Mouse (Mus musculus) monocyte, adult 5-6 weeks (primary cell): ENCODE results near the gene Mepce. TPM values are rescaled to one million over a fixed set of nuclear protein-coding genes. Genes with fewer than 3 reads are reported as not detected.
A peak's percentile ranks its signal among the peaks of the same experiment; 100 is the strongest.

Source experiments
- ATAC-seq: fragments of 153-309, 156-312 bp; replicated peaks from 2 replicates; pipeline ENCODE4 v1.8.0; 2017; ENCODE audit warnings: mild to moderate bottlenecking; ENCODE audit not compliant: low TSS enrichment, insufficient number of reproducible peaks, severe bottlenecking, poor library complexity, low FRiP score
- total RNA-seq: library from RNA; stranded (forward); fragments of 200-1000, 200-491, 200-594 nt; gene quantifications from 3 replicates; pipeline ENCODE4 v1.2.3, GENCODE M21; 2017

Gene Mepce
- 20.7 to 27.6 TPM (median 21.5 TPM) in 3 replicates for total RNA-seq

DNA sequence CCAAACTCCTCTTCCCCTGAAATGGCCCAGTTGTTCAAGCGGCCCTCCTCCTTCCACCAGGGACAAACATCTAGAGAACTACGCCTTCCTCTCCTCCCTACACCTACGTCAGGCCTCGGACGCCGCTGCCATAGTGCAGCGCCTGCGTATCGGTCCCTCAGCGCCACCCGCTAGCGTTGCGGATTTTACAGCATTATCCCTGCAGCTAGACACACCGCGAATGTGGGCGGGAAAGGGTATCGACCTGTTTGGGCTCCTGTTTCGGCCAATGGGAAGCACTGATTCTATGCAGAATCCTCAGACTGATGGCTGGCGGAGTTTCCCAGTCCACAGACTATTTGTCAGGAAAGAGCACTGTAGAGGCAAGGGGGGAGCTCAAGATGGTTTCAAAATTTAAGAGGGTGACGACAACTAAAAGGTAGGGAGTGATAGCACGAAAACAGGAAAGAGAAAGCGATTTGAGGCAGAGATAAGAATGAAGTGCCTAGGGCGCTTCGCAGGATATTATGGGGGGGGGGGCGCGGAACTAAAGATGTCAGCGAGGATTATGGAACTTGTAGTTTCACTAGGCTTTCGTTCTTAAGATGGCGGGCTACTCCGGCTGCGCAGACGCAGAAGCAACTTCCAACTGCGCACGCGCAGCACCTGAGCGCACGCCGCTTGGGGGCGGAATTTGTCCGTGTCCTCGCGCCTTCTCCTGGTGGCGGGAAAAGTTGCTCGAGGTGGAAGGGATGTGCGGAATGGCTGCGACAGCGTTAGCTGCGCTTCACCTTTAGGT, at the start of gene Mepce, which contains the start of gene Zcwpw1:
Gene Mepce, minus strand, starts transcription at position 505 of the 778 bp plus-strand sequence.
Gene Zcwpw1, plus strand, starts transcription at position 648 of the 778 bp plus-strand sequence.
- ATAC-seq = peak; percentile 51

- ATAC-seq = peak; percentile 57
These were observed 49.7 kb upstream of the Mepce start for GRCm38 (mm10) chr5:137837110-137837509.

DNA sequence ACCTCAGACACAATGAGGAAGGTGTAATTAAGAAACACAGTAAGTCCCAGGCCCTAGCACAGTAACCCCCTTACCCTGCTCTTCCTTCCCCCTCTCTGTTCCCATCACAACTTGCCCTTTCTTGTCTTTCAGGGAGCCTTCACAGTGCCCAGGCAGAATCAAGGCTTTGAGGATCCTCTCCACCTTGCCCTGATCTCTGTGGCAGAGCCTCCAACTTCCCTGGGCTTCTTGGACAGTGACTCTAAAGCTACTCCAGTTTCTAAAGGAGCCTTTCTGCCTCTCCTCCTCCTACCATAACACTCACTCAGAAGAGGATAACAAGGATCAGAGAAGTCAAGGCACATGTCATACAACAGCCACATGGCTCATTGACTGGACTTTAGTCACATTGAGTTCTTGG, 49.2 kb upstream of the Mepce start:
- ATAC-seq = no peak

DNA sequence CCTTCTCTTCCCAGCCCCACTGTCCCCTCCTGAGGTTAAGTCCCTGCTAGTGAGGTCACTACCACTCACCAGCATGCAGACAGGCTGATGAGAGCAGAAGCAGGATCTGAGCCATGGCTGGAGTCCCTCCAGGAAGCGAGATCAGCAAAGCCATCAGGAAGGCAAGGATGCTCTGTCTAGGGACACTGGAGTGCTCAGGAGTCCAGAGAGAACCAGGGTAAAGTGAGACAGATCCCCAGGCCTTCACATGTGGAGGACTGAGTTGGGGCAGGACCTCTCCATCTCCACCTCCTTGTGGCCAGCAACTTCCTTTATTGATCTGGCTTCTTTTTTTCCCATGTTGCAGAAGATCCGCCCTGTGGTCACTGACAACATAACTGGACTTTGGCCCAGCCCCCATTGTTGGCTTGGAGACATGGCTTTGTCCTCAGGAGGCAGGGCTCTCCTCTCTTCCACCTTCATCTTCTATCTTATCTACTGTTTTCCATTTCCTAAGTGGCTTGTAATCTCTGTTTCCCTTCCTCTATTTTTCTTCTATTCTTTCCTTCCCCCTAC, 48.6 kb upstream of the Mepce start, which contains the start of gene Pilra:
Gene Pilra, minus strand, starts transcription at position 316 of the 555 bp plus-strand sequence.
- ATAC-seq = peak; percentile 88

DNA sequence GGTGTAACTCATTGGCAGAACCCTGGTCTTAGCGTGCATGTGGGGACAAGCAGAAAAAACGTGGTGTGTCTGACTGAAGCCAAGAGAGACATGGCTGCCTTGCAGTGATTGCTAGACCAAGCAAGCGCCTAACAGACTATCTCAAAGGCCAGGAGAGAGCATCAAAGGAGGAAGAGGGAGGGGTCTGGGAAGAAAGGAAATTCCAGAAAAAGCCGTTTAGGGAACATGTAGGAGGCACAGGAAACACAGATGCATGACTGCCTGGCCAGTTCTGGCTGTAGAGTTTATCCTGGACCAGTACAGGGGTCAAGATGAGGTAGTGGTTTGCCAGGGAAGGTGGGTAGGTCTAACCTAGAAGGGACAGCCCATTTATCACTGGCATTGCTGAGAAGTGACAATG, 46.0 kb upstream of the Mepce start:
- no peak for ATAC-seq

DNA sequence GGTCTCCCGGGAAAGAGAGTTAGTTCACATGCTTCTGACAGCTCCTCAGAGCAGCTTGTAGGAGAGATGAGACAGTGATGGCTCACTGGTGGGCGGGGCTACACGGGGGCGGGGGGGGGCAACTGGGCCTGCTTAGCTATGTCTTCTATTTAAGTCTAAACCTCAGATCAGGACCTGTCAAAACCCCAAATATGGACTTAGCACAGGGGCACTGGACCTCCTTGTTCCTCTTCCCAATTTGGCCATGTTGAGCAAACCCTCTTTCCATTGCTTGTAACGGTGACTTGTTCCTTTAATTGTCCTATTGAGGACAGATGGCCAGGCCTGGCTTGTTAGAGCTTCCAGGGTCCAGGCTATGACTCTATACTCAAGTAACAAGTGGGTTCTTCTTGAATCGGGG, 44.1 kb upstream of the Mepce start:
- ATAC-seq = no peak; the same call in 1 of the 2 replicates

DNA sequence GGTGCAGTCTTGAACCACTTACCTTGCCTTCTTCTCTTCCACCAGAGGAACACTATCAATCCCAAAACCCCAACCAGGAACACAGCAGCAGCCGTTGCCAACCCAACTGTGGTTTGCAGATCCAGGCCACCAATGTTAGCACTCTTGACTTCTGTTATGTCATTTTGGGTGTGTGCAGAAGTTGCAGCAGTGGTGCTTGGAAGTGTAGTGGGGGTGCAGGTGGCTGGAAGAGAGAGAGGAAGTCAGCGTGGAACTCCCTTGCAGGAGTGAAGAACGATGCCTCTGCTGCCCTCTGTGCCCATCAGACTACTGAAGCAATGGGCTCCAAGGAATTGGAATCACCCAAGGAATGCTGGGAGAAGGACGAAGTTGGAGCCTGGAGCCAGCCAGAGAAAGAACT, 43.7 kb upstream of the Mepce start:
- ATAC-seq = peak; percentile 50

GRCm38 (mm10) chr5:137830238-137830637, 42.8 kb upstream of the Mepce start:
- 0 out of 2 replicates have a peak, but pooled peaks have one; percentile 11 for ATAC-seq

- peak; percentile 82 for ATAC-seq
These were observed 41.2 kb upstream of the Mepce start for GRCm38 (mm10) chr5:137828694-137829093.

- no peak for ATAC-seq
These were observed 39.0 kb upstream of the Mepce start for GRCm38 (mm10) chr5:137826421-137826820.

DNA sequence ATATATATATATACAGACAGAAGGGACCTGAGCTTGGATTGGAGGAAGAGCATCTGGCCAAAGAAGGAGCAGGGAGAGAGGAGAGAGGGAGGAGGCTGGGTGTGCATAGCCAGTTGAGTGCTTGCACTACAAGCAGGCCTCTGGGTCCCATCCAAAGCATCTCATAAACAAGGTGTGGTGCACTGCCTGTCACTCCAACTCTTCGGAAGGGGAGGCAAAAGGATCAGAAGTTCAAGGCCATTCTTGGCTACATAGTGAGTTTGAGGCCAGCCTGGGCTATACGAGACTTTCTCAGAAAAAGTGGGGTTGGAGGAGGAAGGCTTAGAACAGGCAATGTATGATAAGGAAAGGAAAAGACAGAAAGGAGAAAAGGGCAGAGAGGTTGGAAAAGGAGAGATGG, 38.5 kb upstream of the Mepce start:
- no peak for ATAC-seq

GRCm38 (mm10) chr5:137825030-137825429, 37.6 kb upstream of the Mepce start:
- ATAC-seq = peak; percentile 38

- ATAC-seq = no peak
These were observed 36.1 kb upstream of the Mepce start for GRCm38 (mm10) chr5:137823455-137824045.

- ATAC-seq = no peak
These were observed 35.1 kb upstream of the Mepce start for GRCm38 (mm10) chr5:137822602-137823001.

DNA sequence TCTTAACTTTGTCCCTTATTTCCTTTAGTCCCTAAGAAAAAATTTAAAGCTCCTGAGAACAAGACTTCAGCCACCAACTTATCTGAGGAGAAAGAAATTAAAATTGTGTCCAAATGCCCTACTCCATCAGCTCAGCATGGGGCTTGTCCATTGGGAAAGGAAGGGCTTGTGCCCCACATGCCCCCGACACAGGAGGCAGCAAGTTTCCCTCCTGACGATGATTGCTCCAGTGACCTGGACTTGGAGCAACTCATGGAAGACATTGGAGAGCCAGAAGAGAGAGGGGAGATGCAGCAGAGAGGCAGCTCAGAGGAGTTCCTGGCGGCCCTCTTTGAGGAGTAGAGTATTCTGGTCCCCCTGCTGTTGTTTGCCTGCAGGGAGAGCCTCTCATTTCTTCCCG, 34.7 kb upstream of the Mepce start:
- ATAC-seq = no peak

DNA sequence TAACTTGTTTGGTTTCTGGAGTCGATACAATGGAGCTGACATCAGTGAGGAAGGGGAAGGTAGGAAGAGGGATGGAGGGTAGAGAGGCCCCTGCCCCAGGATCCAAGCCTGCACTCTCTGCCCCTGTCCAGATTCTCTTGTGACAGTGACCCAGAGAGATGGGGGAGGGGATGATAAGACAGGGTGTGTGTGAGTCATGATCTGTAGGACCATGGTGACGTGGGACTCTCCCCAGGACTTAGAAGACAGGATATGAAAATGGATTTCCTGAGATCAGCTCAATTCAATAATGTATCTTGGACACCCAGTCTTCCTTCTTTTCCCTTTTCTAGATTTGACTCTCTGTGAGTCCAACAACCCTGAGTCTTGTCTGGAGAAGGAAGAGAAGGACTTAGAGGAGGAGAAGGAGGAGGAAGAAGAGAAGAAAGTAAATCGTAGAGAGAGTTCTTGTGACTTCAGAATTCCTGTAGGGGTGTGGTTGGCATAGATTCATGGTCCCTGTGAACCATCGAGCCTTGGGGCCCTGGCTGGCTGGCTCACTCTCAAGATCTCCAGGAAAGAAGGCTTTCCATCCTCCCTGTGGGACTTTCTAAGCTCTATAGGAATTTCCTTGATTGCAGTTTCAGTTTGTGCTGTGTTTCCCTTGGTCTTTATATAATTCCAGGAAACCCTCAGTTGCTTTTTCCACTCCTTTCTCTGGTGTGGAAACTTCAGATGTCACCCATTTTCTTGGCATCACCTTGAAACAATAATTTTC, 30.2 kb upstream of the Mepce start:
- ATAC-seq = no peak

GRCm38 (mm10) chr5:137808316-137808715, 20.9 kb upstream of the Mepce start:
- no peak for ATAC-seq

DNA sequence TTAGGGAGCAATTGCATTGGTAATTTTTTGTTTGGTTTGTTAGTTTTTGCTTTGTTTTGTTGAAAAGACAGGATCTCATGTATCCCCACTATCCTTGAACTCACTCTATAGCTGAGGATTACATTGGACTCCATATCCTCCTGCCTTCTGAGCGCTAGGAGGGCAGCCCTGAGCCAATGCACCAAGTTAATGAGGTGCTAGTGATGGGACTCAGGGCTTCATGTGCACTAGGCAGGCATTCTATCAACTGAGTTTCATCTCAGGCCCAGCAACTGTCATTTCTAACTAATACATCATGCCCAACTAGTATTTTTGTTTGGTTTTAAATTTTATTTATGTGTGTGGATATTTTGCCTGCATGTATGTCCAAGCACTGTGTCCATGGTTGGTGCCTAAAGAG, 18.7 kb upstream of the Mepce start:
- no peak for ATAC-seq

- no peak for ATAC-seq
These were observed 13.5 kb upstream of the Mepce start for GRCm38 (mm10) chr5:137800917-137801316.
